Mouse (Mus musculus) gastrocnemius, postnatal 4 days (tissue): ENCODE data around the gene Olfr692. TPM values are rescaled to one million over a fixed set of nuclear protein-coding genes. Genes with fewer than 3 reads are reported as not detected.
A peak's percentile ranks its signal among the peaks of the same experiment; 100 is the strongest.

Source experiments
- DNase-seq, 2 experiments: peaks; one replicate each; pipeline ENCODE4 v3.0.0; 2021 to 2022; ENCODE audit warnings: low spot score in 2 of 2, mixed read lengths in 2 of 2
- total RNA-seq, 2 experiments: library from RNA; stranded (reverse); gene quantifications; 2 replicates each; pipeline ENCODE4 v1.2.3; 2021

Olfr692 gene
- total RNA-seq, 2 experiments from 2014 or later = not detected

DNA sequence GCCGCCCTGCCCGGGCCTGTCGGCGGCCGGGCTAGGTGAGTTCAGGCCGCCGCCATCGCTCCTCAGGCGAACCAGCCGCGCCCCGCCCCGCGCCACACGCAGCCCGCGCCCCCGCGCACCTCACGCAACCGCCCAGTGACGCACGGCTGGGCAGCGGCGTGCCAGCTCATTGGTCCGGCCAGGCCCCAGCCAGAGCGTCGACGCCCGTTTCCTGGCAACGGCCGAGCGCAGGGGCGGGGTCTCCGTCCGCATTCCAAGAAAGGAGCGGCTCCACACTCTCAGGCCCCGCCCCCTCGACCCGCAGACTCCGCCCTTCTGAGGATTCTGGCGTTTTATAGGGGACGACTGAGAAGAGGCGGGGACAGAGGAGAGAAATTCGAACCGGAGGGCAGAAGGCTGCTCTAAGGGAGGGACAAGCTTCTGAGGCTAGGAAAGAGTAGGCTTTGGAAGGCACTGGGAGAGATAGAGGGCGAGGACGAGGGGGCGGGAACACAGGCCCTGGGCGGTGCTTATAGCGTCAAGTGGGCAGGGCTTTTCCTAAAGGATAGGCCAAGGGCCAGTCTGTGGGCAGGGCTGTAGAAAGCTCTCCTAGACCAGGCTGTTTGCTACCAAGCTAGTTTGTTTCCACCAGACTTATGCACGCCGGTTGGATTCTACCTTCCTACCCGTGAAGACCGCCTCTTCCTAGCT lies 32.0 kb downstream of the Olfr692 start, which contains the start of gene Fam160a2:
TSS of gene Fam160a2 (minus strand) at position 120 of the 690 bp plus-strand sequence.
- peak; percentile 99 to 100 for DNase-seq

- DNase-seq = no peak
Observed at GRCm38 (mm10) chr7:105404268-105404667, 36.2 kb downstream of the Olfr692 start, which contains the start of gene Cnga4. Gene Cnga4, plus strand, starts transcription at chr7:105404568.

GRCm38 (mm10) chr7:105406322-105406721 lies 38.3 kb downstream of the Olfr692 start:
- no peak for DNase-seq

- peak; percentile 49 to 70 for DNase-seq
Observed at GRCm38 (mm10) chr7:105411874-105412632, 44.0 kb downstream of the Olfr692 start.

DNA sequence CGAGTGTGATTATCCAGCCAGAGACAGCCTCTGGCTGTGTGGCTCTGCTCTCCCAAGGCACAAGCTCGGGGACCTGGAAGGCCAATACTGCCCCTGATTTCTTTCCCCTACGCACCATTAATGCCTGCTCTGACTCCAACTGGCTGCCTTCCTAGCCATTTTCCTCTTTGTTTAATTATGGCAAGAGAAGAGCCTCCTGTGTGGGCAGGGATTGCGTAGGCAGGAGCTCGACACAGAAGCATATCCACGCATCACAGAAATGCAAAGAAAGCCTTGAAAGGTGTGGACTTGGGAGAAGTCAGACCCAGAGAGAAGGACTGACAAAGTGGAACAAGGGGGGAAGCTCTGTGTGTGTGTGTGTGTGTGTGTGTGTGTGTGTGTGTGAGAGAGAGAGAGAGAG lies 46.4 kb downstream of the Olfr692 start:
- no peak for DNase-seq

GRCm38 (mm10) chr7:105416529-105416928 lies 48.5 kb downstream of the Olfr692 start:
- no peak for DNase-seq

DNA sequence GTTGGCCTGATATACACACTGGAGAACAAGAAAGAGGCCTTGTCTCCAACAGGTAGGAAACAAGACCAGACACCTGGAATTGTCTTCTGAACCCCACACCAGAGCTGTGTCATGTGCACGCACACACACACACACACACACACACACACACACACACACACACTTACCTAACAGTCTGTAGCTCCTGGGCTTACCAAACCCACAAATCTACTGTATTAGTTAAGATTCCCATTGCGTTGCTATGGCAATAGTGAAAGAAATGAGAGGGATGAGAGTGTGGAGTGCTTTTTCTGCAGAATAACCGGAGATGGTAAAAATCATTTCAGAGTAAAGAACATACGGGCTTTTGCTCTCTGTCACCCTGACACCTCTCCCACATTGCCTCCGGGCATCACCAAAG lies 50.1 kb downstream of the Olfr692 start:
- DNase-seq = no peak

Other genes starting within 250 kb of the Olfr692 start
- gene Olfr683, start 221.2 kb upstream of the Olfr692 start, total RNA-seq = not detected
- gene Olfr684, start 204.6 kb upstream of the Olfr692 start, total RNA-seq = not detected
- gene Olfr685, start 182.2 kb upstream of the Olfr692 start, total RNA-seq = not detected
- gene Olfr686, start 160.7 kb upstream of the Olfr692 start, total RNA-seq = not detected
- gene Olfr688, start 80.1 kb upstream of the Olfr692 start, total RNA-seq = not detected
- not detected for gene Olfr689, start 57.1 kb upstream of the Olfr692 start, total RNA-seq
- gene Olfr690, start 34.1 kb upstream of the Olfr692 start, total RNA-seq = not detected
- not detected for gene Olfr691, start 26.0 kb upstream of the Olfr692 start, total RNA-seq
- not detected for gene Gm5901, start 6.8 kb downstream of the Olfr692 start, total RNA-seq
- gene Fam160a2, start 31.8 kb downstream of the Olfr692 start, total RNA-seq = 10 to 100 TPM; 21.0 to 24.9 TPM
- gene Cnga4, start 36.3 kb downstream of the Olfr692 start, total RNA-seq = not detected
- gene Cckbr, start 57.5 kb downstream of the Olfr692 start, total RNA-seq = not detected
- 10 to 100 TPM; 63.8 to 65.3 TPM for gene Cavin3, start 114.1 kb downstream of the Olfr692 start, total RNA-seq
- 10 to 100 TPM; 36.3 to 39.2 TPM for gene Smpd1, start 186.1 kb downstream of the Olfr692 start, total RNA-seq
- gene Apbb1, start 213.4 kb downstream of the Olfr692 start, total RNA-seq = 10 to 100 TPM; 15.0 to 16.6 TPM
- gene Hpx, start 231.9 kb downstream of the Olfr692 start, total RNA-seq = 1 to 10 TPM in 1 of 2 experiments, under 1 TPM in 1; 0.66 to 9.8 TPM